Mouse (Mus musculus) midbrain, embryonic 12.5 days (tissue): Measurements from ENCODE around the gene Dtymk. TPM values are rescaled to one million over a fixed set of nuclear protein-coding genes. Genes with fewer than 3 reads are reported as not detected.
A peak's percentile ranks its signal among the peaks of the same experiment; 100 is the strongest.
"Not testable (repeated sequence)": the region's sequence is repeated elsewhere in the genome, so short reads cannot be mapped to it uniquely, and the experiment has no call there.

Experiments used
- ATAC-seq: fragments of 200-750 bp; cut with Nextera tagmentation; 2 replicates; pipeline ENCODE4 v1.8.0; 2017; ENCODE audit warnings: low read depth, moderate TSS enrichment, moderate library complexity; ENCODE audit not compliant: low FRiP score
- H3K27ac ChIP-seq: fragments of 300-500 bp; sonication (generic); replicated peaks from 2 replicates; pipeline ENCODE4 v1.5.1; 2016; ENCODE audit warnings: mild to moderate bottlenecking
- H3K27me3 ChIP-seq: fragments of 300-500 bp; sonication (generic); 2 replicates; pipeline ENCODE4 v1.6.1; 2016; ENCODE audit warnings: mild to moderate bottlenecking
- H3K36me3 ChIP-seq: fragments of 300-500 bp; sonication (generic); 2 replicates; pipeline ENCODE4 v1.6.1; 2016
- H3K4me1 ChIP-seq: fragments of 300-500 bp; sonication (generic); 2 replicates; pipeline ENCODE4 v1.6.1; 2016
- H3K4me2 ChIP-seq: fragments of 300-500 bp; sonication (generic); replicated peaks from 2 replicates; pipeline ENCODE4 v1.6.1; 2016; ENCODE audit warnings: mild to moderate bottlenecking, moderate library complexity
- H3K4me3 ChIP-seq: fragments of 300-500 bp; sonication (generic); 2 replicates; pipeline ENCODE4 v1.5.1; 2016; ENCODE audit warnings: mild to moderate bottlenecking
- H3K9ac ChIP-seq: fragments of 300-500 bp; sonication (generic); replicated peaks from 2 replicates; pipeline ENCODE4 v1.6.1; 2016; ENCODE audit warnings: mild to moderate bottlenecking, moderate library complexity
- H3K9me3 ChIP-seq: fragments of 300-500 bp; sonication (generic); 2 replicates; pipeline ENCODE4 v1.6.1; 2016; ENCODE audit warnings: mild to moderate bottlenecking
- WGBS: fragments of 180-500 bp; shearing (Covaris S2); methylation state at CpG from one replicate; pipeline ENCODE4 v1.1.7; 2016; 5-methylcytosine and 5-hydroxymethylcytosine counted together
- polyA plus RNA-seq: library from polyadenylated mRNA; unstranded; fragments of >200 nt; fragmentation: Nextera tagmentation; extraction: Ambion mirVana; gene quantifications from 2 replicates; pipeline ENCODE4 v1.2.1, GENCODE M21; 2016

Gene Dtymk
- polyA plus RNA-seq, 1 experiment from 2014 or later, result 217 TPM

DNA sequence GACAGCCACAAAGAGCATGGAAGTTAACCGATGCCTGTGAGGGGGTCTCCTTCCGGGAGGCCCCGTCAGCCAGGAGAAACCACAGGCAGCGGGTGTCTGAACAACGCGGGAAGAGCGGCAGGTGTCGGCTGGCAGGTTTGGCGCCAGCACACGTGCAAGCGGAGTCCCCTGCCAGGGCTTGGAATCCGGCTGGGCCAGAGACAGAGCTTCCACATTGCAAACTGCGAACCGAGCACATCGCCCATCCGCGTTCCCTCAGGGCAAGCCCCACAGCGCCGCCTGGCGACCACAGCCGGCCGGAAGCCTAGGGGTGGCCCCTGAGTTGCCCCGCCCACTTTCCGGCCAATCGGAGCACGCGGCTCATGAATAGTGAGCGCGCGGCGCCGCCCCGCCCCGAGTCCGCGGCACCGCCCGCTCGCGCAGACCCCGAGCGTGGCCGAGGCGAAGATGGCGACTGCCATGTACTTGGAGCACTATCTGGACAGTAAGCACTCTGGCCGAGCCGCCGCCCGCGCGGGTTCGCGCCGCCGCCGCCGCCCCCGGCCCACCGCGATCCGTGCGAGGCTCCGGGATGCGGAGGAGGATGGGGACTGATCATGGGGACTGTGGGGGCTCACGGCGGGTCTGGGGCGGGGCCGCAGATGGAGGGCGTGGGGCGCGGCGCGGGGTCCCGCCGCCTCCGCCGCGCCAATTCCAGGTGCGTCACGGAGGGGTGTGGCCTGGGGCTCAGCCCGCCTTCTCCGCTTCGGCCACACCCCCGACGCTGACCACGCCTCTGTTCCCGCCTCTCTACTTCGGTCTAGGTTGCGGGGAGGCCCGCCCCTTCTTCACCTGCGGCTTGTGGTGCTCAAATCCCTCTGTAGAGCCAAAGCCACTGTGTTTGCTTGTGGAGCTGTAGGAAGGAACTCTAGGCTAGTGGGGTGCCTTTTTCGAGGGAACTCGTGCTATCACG is 2.1 kb upstream of the Dtymk start, which contains the start of gene Ing5:
Ing5 (plus strand) TSS at position 410 of the 952 bp plus-strand sequence.
- Histone ChIP-seq H3K4me3 (peak within 1 kb of the TSS; percentile 86), H3K36me3 (peaks cover 39% of the 10 kb centered on the region)
- under 1% methylated on average over 92 of the region's 94 CpGs for WGBS

DNA sequence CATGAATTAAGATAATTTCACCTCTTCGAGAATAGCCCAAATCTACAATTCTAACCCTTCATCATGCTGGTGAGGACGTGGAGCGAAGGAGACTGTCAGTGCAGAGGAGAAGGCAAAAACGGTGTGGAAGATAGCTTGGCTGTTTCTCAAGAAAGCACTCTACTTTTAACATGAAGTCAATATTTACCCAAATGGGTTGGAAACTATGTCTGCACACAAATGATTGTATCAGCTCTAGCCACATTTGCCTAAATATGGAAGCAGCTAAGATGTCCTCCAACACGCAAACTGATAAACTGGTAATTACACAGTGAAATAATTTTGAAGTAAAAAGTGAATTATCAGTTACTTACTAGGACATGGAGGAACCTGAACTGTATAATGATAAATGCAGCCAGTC is 1.0 kb upstream of the Dtymk start:
- no peak for ATAC-seq
- WGBS, result 87% methylated on average over 5 of the region's 5 CpGs
- Histone ChIP-seq H3K9ac (no peak overlapping the region), H3K4me3 (peak overlapping the region; percentile 86; the same call in 1 of the 2 replicates), H3K27ac (no peak overlapping the region), H3K9me3 (no peaks in the 10 kb centered on the region), H3K4me2 (peak overlapping the region; percentile 79), H3K4me1 (peaks cover 32% of the 10 kb centered on the region), H3K36me3 (peaks cover 39% of the 10 kb centered on the region), H3K27me3 (no peaks in the 10 kb centered on the region)

More for the DNA sequence above, 2.1 kb upstream of the Dtymk start, which contains the start of gene Ing5:
- Histone ChIP-seq H3K27ac (peak within 1 kb of the TSS; percentile 96), H3K9me3 (no peaks in the 10 kb centered on the region), H3K4me2 (peak within 1 kb of the TSS; percentile 79), H3K4me1 (peaks cover 32% of the 10 kb centered on the region), H3K9ac (peak within 1 kb of the TSS; percentile 78), H3K27me3 (no peaks in the 10 kb centered on the region)
- ATAC-seq, result peak; percentile 92

DNA sequence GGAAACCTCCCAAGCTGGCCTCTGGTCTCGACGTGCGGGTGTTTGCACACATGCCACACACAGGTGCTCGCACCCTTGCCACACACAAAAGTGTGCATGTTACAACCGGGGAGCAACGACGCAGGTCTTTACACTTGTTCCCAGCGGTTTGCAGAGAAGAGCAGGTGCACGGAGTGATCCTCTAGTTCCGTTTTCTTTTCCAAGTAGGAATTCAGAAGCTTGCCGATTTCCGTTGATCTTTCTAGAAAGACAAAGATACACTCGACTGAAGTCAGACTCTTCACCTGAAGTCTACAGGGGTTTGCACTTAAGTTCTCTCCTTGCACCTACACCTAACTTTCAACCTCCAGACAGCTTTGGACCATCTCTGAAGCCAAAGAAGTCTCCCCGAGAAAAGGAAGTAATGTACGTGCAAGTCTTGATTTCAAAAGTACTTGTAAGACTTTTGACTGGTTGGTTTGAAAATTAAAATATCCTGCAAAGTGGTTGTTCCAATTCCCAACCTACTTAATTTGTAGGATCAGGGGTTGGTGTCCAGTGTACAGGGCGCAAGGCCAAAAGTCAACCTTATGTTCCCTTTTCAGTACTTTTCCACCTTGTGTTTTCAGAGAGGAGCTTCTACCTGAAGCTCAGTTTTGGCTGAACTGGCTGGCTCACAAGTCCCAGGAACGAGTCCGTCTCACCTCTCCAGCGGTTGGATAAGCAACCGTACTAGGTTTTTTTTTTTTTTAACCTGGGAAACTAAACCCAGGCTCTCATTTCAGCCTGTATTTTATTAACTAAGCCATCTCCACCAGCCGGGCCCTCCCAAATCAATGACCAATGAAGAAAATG is 847 bp downstream of the Dtymk start:
- ATAC-seq, result no peak
- Histone ChIP-seq H3K9me3 (no peaks in the 10 kb centered on the region), H3K4me2 (peak overlapping the region; percentile 69), H3K4me3 (peak overlapping the region; percentile 76), H3K27ac (0 out of 2 replicates have a peak overlapping the region, but pooled peaks have one; percentile 73), H3K36me3 (peaks cover 40% of the 10 kb centered on the region), H3K27me3 (no peaks in the 10 kb centered on the region), H3K9ac (peak overlapping the region; percentile 79), H3K4me1 (peaks cover 32% of the 10 kb centered on the region)
- 79% methylated on average over 21 of the region's 21 CpGs for WGBS

DNA sequence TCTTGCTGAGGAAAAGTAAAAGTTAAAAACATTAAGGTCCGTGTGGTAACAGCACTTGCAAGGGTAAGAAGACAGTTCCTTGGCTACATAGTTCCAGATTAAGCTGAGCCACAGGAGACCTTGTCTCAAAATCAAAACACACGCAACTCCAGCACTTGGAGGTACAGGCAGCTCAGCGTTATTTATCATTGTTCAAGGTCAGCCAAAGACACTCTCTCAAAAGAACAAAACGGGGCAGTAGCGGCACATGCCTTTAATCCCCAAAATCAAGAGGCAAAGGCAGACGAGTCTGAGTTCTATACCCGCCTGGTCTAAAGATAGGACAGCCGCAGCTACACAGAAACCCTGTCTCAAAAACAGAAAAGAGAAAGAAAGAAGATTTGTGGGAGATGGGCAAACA is 5.8 kb downstream of the Dtymk start:
- no peaks in the 10 kb centered on the region for H3K9me3 ChIP-seq
- H3K4me2 ChIP-seq, result no peak overlapping the region
- H3K27me3 ChIP-seq, result no peaks in the 10 kb centered on the region
- peaks cover 86% of the 10 kb centered on the region for H3K36me3 ChIP-seq
- H3K27ac ChIP-seq, result no peak overlapping the region
- H3K4me3 ChIP-seq, result no peak overlapping the region
- 86% methylated on average over 8 of the region's 8 CpGs for WGBS
- H3K9ac ChIP-seq, result no peak overlapping the region
- ATAC-seq, result no peak
- peaks cover 4% of the 10 kb centered on the region for H3K4me1 ChIP-seq

DNA sequence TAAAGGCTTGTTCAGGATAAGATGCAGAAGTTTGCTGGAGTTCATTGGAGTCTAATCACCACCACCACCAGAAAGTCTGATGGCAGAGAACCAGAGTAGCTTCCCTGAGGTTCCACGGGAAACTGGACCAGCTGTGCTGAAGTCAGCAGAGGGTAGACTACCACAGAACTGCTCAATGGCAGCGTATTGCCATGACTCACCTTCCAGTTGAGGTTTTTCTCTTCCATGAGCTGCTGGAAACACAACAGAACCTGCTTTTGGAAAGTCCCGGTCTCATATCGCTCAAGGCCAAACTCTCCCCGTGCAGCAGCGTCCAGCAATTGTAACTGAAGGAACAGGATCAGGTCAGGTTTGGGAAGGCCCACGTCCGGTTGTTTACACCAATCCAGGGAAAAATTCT is 7.2 kb downstream of the Dtymk start:
- no peaks in the 10 kb centered on the region for H3K4me1 ChIP-seq
- H3K4me2 ChIP-seq, result no peak overlapping the region
- peaks cover 94% of the 10 kb centered on the region for H3K36me3 ChIP-seq
- no peak overlapping the region for H3K4me3 ChIP-seq
- ATAC-seq, result no peak
- no peaks in the 10 kb centered on the region for H3K27me3 ChIP-seq
- no peak overlapping the region for H3K27ac ChIP-seq
- no peaks in the 10 kb centered on the region for H3K9me3 ChIP-seq
- 94% methylated on average over 8 of the region's 8 CpGs for WGBS
- no peak overlapping the region for H3K9ac ChIP-seq

DNA sequence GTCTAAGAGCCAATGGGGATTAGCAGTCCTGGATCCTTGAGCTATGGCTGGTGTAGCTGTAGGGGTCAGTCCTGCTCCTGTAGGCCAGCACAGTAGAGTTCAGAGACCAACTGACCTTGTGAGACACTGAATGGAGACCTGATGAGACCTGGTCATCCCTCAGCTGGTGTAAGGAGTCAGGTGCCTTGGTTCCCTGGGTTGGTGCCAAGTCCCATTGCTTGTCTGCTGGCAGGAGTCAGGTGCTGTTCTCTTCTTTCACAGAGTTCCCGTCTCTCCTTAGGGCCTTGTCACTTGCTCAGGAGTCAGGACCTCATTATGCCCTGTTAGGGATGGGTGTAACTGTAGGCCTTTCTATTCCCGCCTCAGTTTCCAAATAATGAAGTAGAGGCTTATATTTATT is 14.8 kb downstream of the Dtymk start:
- Histone ChIP-seq H3K4me3 (no peak overlapping the region), H3K4me1 (no peaks in the 10 kb centered on the region), H3K27ac (no peak overlapping the region), H3K9me3 (no peaks in the 10 kb centered on the region), H3K27me3 (no peaks in the 10 kb centered on the region), H3K36me3 (peaks cover 96% of the 10 kb centered on the region), H3K9ac (no peak overlapping the region), H3K4me2 (no peak overlapping the region)
- WGBS, result 94% methylated on average over 2 of the region's 2 CpGs
- no peak for ATAC-seq

DNA sequence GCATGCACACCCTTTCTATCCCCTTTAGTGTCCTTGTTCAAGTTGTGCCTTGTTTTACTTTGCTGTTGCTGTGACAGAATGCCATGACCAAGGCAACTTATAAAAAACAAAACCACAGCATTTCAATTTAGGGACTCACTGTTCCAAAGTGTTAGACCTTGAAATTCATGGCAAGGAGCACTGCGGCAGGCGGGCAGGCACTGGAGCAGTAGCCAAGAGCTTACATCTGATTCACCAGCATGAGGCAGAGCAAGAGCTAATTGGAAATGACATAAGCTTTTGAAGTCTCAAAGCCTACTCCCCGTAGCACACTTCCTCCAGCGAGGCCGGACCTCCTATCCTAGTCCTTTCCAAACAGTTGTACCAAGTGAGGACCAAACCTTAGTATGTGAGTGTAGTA is 25.0 kb downstream of the Dtymk start:
- peaks cover 78% of the 10 kb centered on the region for H3K36me3 ChIP-seq
- 89% methylated on average over 5 of the region's 5 CpGs for WGBS
- ATAC-seq, result no peak
- no peaks in the 10 kb centered on the region for H3K9me3 ChIP-seq
- H3K27ac ChIP-seq, result no peak overlapping the region
- H3K9ac ChIP-seq, result no peak overlapping the region
- no peaks in the 10 kb centered on the region for H3K4me1 ChIP-seq
- no peak overlapping the region for H3K4me3 ChIP-seq
- no peak overlapping the region for H3K4me2 ChIP-seq
- H3K27me3 ChIP-seq, result no peaks in the 10 kb centered on the region

DNA sequence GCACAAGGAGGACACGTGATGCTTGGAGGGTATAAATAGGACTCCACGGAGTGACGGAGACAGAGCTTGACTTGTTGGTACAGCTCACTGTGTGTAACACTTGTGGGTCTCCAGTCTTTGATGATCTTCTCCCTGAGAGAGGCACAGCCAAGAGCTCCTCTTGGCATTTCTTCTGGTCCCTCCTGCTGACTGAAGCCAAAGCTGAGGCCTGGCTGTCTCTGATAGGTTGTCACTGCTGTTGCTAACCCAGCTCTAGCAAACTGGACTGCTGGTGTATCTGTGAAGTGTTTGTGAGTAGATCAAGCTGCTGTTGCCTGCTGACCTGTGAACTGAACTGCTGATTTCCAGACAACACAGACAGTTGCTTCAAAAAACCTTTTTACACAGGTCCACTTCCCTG is 31.8 kb downstream of the Dtymk start:
- 100% methylated on average over 3 of the region's 3 CpGs for WGBS
- no peaks in the 10 kb centered on the region for H3K4me1 ChIP-seq

DNA sequence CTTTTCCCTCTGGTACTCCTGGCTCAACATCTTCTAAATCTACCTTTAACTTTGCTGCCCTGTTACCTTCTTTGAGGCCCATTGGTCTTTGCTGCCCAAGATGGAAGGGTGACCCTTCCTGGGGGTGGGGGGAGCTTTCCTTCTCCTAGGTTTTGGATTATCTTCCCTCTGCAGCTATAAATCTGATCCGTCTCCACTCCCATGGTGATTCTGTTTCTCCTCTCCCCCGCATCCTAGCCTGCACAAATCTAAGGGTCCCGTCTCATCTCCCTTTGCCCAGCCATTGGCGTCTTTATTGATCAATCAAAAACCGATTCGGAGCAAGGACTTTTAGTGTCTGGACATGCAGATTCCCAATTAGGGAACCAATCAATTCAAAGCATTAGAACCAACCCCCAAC is 34.1 kb downstream of the Dtymk start:
- Histone ChIP-seq H3K9me3 (no peaks in the 10 kb centered on the region), H3K4me1 (no peaks in the 10 kb centered on the region), H3K4me3 (no peak overlapping the region), H3K4me2 (no peak overlapping the region), H3K9ac (no peak overlapping the region), H3K27me3 (no peaks in the 10 kb centered on the region), H3K36me3 (peaks cover 31% of the 10 kb centered on the region), H3K27ac (no peak overlapping the region)
- no peak for ATAC-seq
- 91% methylated on average over 6 of the region's 6 CpGs for WGBS

More for the DNA sequence above, 31.8 kb downstream of the Dtymk start:
- Histone ChIP-seq H3K4me2 (no peak overlapping the region), H3K36me3 (peaks cover 51% of the 10 kb centered on the region), H3K4me3 (no peak overlapping the region), H3K27me3 (no peaks in the 10 kb centered on the region), H3K9me3 (no peaks in the 10 kb centered on the region), H3K9ac (no peak overlapping the region), H3K27ac (no peak overlapping the region)
- no peak for ATAC-seq

DNA sequence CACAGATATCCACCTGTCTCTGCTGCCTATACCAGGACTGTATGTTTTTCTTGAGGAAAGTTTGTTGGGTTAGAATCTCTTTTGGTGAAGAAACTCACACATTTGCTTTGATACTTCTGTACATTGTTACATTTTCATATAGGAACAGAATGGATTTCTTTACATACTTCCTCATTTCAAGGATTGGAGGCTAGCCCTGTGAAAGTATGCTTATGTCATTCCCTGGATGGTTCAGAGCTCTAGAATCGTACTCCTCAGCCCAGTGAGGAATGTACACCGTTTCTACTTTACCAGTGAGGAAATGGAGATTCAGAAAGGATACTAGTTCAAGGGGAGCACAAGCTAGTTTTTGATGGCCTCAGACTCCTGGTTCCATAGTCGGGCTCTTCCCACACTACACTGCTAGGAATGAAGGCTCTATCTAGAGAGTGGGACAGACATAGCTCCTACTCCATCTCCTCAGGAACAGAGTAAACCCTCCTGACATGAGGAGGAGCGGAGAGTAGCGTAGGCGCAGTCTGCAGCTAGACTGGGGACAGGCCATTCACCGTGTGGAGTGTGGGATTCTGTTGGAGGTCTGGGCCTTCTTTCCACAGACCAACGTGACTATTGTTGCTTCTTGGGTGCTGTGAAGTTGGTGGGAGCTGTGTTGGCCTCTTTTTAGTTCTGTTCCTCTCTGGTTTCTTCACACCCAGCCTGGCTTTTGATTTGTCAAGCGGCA is 36.7 kb downstream of the Dtymk start:
- H3K27ac ChIP-seq, result no peak overlapping the region
- H3K4me2 ChIP-seq, result no peak overlapping the region
- ATAC-seq, result no peak
- H3K9me3 ChIP-seq, result no peaks in the 10 kb centered on the region
- no peaks in the 10 kb centered on the region for H3K4me1 ChIP-seq
- no peak overlapping the region for H3K4me3 ChIP-seq
- no peak overlapping the region for H3K9ac ChIP-seq
- no peaks in the 10 kb centered on the region for H3K27me3 ChIP-seq
- peaks cover 23% of the 10 kb centered on the region for H3K36me3 ChIP-seq
- 96% methylated on average over 9 of the region's 9 CpGs for WGBS

DNA sequence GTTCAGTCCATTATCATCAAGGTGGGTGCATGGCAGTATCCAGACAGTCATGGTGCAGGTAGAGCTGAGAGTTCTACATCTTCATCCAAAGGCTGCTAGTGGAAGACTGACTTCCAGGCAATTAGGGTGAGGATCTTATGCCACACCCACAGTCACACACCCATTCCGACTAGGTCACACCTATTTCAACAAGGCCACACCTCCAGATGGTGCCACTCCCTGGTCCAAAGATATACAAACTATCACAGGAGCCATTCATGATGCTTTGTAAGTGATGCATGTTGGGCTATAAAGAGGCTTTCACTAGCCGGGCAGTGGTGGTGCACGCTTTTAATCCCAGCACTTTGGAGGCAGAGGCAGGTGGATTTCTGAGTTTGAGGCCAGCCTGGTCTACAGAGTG is 38.2 kb downstream of the Dtymk start:
- H3K27ac ChIP-seq, ATAC-seq, H3K4me3 ChIP-seq, H3K9me3 ChIP-seq, H3K27me3 ChIP-seq, H3K9ac ChIP-seq, H3K4me1 ChIP-seq, H3K4me2 ChIP-seq: not testable (repeated sequence)
- WGBS, result 89% methylated on average over 3 of the region's 3 CpGs
- peaks cover 11% of the 10 kb centered on the region for H3K36me3 ChIP-seq
